Mouse (Mus musculus) frontal cortex, postnatal 25 days (tissue): Measurements from ENCODE around the gene Ptms.

Experiments
- DNase-seq, 2 experiments: peaks; one replicate each; pipeline ENCODE4 v3.0.0; 2022; ENCODE audit warnings: low spot score in 2 of 2

Ptms gene

DNA sequence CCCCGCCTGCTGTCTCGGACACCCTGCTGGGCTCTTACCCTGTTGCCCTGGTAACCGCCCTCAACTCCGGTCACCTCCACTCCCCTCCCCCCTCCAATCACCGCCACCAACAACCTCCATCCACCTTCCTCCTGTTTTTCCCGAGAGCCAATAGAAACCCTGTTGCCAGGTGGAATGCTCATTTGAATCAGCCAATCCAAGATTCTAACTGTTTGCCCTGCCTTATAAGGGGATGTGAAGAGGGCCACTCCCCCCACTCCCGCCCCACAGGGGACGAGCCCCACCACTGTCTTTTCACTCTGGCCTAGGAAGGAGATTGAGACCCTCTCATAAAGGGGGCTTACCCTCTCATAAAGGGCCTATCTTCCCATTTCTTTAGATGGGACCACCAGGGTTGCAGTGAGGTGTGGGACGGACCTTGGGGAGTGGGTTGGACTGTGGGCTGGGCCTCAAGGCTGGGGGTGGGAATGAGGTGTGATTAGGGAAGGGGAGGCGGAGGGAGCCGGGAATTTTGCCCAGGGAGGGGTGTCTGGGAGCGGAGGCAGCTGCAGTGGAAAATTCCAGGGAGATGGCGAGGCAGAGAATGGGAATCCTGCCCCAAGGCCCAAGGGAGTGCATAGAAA, at the start of gene Ptms:
Gene Ptms (minus strand): TSS at position 409 of the 623 bp plus-strand sequence.
- peak; percentile 67 to 82 for DNase-seq

GRCm38 (mm10) chr6:124967766-124968165, 47.9 kb upstream of the Ptms start:
- peak in 1 of 2 experiments; percentile 23 for DNase-seq

DNA sequence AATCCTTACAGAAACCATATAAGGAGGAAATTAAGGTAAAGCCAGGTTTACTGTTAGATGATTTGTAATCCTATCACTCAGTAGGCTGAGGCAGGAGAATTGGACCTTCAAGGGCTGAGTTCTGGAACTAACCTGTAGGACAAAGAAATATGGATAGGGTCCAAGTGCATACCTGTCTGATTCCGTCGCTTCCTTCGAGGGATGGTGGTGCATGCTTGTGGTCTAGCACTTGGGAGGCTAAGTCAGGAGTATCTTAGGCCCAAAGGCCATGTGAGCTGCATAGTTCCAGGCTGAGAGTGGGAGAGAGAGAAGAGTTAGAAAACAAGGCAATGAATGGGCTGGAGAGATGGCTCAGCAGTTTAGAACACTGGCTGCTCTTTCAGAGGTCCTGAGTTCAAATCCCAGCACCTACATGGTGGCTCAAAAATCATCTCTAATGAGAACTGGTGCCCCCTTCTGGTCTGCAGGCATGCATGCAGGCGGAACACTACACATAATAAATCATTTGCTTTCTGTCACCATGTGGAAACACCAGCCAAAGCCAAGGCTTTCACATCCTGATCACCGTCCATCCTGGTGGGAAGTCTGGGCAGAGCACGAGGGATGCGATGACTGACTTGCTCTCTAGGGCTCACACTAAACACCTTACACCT, 46.7 kb upstream of the Ptms start:
- DNase-seq, result no peak

DNA sequence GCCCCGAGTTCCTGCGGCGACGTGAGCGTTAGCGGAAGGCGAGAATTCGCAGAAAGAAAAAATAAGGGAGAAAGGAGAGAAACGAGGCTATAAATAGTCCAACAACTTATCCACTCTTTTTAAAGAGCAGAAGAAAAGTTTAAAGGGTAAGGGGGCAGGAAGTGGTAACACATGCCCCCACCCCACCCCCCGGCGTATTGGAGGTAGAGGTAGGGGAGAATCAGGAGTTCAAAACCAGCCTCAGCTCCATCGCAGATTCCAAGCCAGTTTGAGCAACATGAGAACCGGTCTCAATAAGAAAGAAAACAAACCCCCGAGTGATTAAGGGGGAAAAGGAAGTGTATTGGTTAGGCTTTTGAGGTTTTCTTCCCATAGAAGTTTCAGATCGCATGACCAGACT, 45.8 kb upstream of the Ptms start:
- DNase-seq, result no peak

- peak; percentile 88 to 91 for DNase-seq
Measured at GRCm38 (mm10) chr6:124965088-124965719, 45.3 kb upstream of the Ptms start, which contains the start of gene Cops7a. Cops7a (minus strand) TSS chr6:124965538.

- peak in 1 of 2 experiments; percentile 15 for DNase-seq
Measured at GRCm38 (mm10) chr6:124964638-124965037, 44.7 kb upstream of the Ptms start.

DNA sequence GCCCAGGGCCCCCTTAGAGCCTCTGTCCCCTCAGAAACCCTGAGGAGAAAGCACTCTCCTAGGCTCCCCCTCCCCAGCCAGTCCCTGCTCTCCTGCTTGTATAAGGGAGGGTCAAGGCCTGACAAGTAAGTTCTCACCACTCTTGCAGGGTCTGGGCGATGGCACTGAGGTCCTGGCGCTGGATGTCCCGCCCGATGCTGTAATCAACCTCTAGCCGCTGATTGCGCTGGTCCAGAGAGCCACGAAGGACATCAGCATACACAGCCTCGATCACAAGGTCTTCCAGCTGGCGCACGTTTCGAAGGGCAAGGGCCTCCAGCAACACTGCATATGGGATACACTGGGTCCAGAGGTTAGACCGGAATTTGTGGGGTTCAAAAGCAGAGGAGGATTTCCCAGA, 41.1 kb upstream of the Ptms start:
- no peak for DNase-seq

GRCm38 (mm10) chr6:124959960-124960359, 40.1 kb upstream of the Ptms start:
- DNase-seq, result no peak

GRCm38 (mm10) chr6:124958127-124958526, 38.2 kb upstream of the Ptms start:
- no peak for DNase-seq

- DNase-seq, result no peak
Measured at GRCm38 (mm10) chr6:124955212-124955611, 35.3 kb upstream of the Ptms start.

DNA sequence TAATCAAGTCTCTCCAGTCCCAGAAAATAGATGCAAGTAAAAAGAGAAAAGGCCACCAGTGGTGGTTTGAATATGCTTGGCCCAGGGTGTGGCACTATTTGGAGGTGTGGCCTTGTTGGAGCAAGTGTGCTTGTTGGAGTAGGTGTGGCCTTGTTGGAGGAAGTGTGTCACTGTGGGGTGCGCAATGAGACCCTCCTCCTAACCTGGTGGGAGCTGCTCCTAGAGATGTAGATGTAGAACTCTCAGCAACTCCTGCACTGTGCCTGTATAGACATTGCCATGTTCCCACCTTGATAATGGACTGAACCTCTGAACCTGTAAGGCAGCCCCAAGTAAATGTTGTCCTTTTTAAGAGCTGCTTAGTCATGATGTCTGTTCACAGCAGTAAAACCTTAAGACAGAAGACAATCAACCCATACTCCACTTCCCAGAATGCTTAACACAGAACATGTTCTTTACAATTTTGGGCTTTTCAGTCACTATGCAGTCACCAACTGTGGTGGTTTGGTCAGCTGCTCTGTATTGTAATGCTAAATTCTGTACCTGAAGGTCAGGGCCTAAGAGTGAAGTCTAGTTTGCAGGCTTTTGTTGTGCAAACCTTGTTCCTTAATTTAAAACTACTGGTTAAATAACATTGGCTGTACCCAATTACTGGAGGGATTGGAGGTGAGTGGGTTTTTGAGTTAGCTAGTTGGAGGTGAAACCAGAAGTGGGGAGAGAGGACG, 34.2 kb upstream of the Ptms start:
- DNase-seq, result no peak

DNA sequence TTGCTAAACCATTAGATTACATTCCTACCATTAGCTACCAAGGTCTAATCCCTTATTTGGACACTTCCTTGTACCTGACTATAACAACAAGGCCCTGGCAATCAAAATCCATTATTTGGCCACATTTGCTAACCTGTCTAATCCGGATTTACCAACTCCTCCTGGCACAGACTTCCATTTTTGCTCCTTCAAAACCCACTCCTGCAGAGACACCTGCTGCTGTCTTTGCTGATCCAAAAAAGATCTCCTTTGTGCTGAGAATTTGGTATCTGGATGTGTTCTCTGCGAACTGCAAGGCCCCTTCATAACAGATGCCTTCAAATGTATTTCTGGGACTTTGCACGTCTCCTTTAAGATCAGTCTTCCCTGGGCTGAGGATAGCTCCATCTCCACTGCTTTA, 23.6 kb upstream of the Ptms start:
- no peak for DNase-seq

DNA sequence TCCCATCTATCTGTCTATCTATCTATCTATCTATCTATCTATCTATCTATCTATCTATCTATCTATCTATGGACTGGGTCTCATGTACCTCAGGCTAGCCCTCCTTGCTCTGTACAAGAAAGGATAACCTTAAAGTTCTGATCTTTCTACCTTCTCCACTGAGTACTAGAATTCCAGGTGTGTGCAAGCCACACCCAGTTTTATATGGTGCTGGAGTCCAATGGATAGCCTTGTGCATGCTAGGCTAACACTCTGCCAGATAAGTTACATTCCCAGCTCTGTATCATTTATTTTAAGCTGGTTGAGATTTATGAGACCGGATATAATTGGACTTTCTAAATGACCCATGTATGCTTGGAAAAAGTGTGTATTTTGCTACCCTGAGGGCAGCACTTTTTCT, 21.8 kb upstream of the Ptms start:
- no peak for DNase-seq

- DNase-seq, result no peak
Measured at GRCm38 (mm10) chr6:124938554-124938953, 18.7 kb upstream of the Ptms start.

DNA sequence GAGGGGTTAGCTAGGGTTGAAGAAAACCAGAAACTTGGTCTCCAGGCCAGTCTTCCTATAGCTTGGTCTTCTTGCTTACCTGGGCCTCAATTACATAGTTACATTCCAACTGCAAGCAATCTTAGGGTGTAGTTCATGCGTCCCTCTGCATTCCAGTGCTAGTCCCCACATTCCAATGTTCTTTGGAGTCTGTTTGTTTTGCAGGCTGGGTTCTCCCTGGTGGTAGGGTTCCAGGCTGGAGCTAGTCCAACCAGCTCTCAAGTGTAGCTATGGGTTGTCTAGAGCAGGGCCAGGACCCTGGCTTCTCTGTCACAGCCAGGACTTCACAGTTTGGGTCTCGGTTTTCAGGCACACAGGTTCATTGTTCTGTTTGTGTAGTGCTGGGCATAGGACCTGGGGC, 17.6 kb upstream of the Ptms start:
- no peak for DNase-seq

DNA sequence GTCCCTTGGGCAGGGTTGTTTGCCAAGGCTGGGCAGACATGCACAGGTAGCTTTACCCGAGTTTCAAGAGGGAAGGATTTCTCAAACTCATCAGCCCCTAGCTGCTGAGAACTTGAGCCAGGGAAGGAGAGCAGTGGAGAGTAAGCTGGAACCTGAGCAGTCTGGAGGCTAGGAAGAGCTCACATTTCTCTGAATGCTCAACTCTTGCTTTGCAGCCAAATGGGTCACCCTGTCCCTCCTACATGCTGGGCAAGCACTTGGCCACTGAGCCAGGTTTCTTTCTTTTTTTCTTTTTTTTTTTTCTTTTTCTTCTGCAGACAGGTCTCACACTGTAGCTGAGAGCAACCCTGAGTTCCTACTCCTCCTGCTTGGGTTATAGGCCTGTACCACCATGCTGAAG, 16.8 kb upstream of the Ptms start:
- no peak for DNase-seq

DNA sequence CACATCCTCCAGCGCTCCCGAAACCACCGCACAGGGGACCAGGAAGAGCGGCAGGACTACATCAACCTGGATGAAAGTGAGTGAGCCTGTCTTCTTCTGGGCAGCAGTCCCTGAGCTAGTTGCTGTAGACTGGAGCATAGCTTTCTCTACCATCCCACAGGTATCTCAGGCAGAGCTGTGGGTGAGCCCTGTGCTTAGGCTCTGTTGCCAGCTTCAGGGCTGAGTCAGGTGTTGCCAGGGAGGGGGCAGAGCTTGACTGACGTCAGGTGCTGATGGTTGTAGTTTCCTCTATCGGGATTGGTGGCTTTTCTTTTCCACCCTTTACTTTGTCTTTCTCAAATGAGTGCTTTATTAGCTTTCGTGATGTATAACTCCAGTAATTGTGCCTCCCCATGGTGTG, 14.8 kb upstream of the Ptms start:
- DNase-seq, result no peak

DNA sequence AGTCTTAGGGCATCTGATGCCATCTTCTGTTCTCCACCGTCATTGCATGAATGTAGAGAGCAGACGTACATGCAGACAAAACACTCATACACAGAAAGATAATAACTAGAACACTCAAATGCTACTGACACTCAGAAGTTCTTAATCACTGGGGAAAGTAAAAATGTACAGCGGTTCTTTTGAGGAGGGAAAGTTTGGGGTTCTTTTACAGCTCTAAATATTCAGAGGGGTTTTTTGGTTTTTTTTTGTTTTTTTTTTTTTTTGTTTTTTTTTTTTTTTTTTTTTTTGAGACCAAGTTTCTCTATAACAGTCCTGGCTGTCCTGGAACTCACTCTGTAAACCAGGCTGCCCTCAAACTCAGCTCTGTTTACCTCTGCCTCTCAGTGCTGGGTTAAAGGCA, 13.2 kb upstream of the Ptms start:
- DNase-seq, result no peak

DNA sequence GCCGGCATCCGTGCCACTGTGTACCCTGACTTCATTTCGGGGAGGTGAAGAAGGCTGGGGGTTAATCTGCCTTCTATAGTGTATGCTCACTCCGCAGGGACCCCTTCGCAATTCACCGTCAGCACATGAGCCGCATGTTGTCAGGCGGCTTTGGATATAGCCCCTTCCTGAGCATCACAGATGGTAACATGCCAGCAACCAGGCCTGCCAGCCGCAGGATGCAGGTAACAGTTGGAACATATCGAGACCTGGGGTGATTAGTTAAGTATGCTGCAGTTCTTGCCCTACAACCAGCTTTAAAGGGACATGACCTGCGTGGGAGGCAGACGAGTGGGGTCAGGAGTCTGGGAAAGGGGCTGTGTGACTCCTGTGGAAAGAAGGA, 12.4 kb upstream of the Ptms start:
- DNase-seq, result no peak

DNA sequence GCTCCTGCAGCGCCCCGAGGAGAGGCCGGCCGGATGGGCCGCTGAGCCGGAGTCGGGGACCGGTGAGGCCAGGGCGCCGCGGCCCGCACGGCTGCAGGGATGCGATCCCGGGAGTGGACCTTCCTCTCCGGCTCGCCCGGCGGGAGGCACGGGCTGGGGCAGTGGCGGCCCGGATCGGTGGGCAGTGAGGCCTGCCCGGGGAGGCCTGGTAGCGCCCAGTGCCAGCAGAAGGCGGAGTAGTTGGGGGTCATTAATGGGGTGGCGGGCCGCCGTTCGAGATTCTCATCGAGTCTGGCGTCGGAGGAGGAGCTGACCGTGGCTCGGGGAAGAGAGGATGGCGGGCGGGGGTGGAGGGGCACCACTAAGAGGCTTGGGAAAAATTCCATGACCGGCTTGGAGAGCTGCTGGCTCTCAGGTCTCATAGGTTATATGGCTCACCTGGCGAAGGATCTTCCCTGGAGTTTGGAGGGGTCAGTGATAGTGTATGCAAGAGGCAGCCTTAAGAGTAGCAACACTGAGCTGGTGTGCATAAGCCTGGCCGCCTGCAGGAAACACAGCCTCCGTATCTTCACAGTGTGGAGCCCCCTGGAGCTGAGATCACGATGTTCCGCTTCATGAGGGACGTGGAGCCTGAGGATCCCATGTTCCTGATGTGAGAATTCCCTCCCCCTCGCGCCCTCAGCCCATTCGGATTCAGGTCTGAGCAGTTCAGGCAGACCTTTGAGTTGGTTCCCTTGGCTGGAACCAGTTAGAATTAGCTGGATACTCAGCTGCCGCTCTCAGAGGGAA, 11.8 kb upstream of the Ptms start:
- peak in 1 of 2 experiments; percentile 31 for DNase-seq

DNA sequence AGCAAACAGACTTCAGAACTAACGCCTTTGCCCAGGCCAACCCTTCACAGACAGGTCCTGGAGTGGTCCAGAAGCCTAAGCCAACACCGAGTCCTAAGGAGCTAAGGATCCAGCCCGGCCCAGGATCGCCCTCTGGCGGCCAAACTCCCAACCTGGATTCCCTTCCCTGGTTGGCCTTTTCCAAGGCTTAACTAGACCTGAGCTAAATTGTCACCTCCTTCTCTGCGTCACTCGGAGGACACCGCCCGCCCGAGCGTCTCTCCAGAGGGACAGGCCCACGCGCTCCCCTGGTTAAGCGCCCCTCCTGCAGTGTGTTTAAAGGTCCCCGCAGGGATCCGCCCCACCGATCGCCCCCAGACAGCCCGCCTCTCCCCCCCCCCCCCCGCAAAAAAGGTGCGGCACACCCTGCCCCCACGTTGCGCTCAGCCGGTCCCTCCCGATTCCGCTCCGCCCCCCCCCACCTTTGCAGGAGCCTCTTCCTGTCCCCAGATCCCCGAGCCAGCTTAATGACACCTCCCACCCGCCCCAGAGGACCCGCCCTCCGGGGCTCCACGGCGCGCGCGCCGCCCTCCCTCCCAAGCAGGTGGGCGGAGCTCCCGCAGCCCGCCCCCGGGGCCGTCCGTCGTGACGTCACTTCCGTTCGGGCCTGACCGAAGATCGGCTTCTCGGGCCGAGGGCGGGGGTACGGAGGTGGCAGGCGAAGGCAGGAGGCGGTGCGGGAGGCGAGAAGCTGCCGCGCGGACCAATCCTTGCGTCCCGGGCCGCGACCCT, 11.0 kb upstream of the Ptms start, which contains the start of gene Mlf2:
Gene Mlf2 (plus strand): TSS at position 633 of the 771 bp plus-strand sequence.
- peak; percentile 99 for DNase-seq
